In the genomic region with DNA sequence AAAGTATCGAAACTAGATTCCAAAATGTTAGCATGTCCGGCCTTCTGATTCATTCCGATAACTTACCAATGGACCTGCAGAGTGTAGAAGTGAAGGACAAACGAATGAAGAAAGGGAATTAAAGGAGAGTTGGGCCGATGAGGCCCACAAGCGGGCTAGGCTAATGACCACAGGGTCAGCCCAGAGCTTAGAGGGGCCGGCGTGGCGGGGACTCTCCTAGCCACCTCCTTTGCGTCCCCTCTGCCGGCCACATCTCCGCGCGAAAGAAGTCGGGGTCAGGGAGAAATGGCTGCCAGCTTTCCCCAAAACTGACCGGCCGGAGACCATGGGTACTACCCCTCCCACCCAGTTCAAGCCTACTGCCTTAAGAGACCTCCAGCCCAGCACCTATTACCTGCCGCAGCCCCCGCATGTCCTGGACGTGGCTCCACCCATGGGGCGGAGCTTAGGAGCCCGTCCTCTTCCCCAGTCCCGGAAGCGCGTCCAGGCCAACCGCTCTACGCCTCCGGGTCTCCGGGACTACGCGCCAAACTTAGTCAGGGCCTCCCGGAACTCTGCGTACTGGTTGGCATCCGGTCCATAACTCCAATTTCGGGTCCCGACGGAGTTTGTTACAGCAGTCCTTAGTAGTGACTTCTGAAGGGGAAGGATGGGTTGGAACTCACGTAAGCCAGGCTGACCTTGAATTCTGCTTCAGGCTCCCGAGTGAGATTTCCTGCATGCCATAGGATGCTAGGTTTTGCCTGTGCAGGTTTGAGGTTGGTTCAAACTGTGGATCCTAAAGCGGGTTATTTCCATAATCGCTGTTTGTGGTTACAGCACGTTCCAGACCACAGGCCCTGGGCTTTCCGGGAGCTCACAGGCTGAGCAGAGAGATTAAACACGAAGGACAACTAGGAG, we compare ENCODE assay signal across 8 mouse cellular contexts. TPM values are rescaled to one million over a fixed set of nuclear protein-coding genes. Genes with fewer than 3 reads are reported as not detected.
DNase-seq lines count a peak whose midpoint lies in the region; ATAC-seq and TF ChIP-seq lines count a peak whose summit lies in the region.

A gene (minus strand): TSS at position 556 of the 900 bp plus-strand sequence.

- H3K4me1 ChIP-seq in E14TG2a.4 (replicated peaks; ENCODE audit: low read depth, low read length) = peaks cover 41% of the 10 kb centered on the region
- H3K4me1 ChIP-seq in forebrain, embryonic 10.5 days = peaks cover 35% of the 10 kb centered on the region
- H3K4me1 ChIP-seq in heart, embryonic 14.5 days (ENCODE audit: control insufficient read depth in 2 of 2, insufficient read depth in 2 of 2, low read length in 2 of 2) = peaks cover 8 to 25% of the 10 kb centered on the region in 2 experiments
- H3K4me1 ChIP-seq in liver, embryonic 15.5 days (replicated peaks) = peaks cover 48% of the 10 kb centered on the region
- peaks cover 5% of the 10 kb centered on the region; the same call in 1 of the 2 replicates for H3K4me1 ChIP-seq in neural tube, embryonic 11.5 days (ENCODE audit: control insufficient read depth, insufficient read depth, low read length)
- peaks cover 18% of the 10 kb centered on the region for H3K4me1 ChIP-seq in stomach, embryonic 16.5 days (ENCODE audit: control insufficient read depth, insufficient read depth, low read length)

- peak within 1 kb of the TSS; percentile 89 for H3K4me3 ChIP-seq in E14TG2a.4 (replicated peaks; ENCODE audit: low read length)
- peak within 1 kb of the TSS; percentile 79 for H3K4me3 ChIP-seq in forebrain, embryonic 10.5 days
- H3K4me3 ChIP-seq in heart, embryonic 14.5 days (ENCODE audit: control insufficient read depth in 1 of 2, insufficient read depth in 1 of 2, low read depth in 1 of 2, low read length in 2 of 2) = peak within 1 kb of the TSS; percentile 80 to 90
- peak within 1 kb of the TSS; percentile 79 for H3K4me3 ChIP-seq in liver, embryonic 15.5 days (replicated peaks)
- H3K4me3 ChIP-seq in neural tube, embryonic 11.5 days (ENCODE audit: low read depth, low read length) = peak within 1 kb of the TSS; percentile 49
- peak within 1 kb of the TSS; percentile 82 for H3K4me3 ChIP-seq in stomach, embryonic 16.5 days (replicated peaks; ENCODE audit: low read length)

- ATAC-seq in heart, embryonic 14.5 days (ENCODE audit: insufficient number of reproducible peaks, insufficient read depth, low FRiP score, low read depth) = peak; percentile 57
- ATAC-seq in liver, embryonic 15.5 days (ENCODE audit: insufficient read depth) = peak; percentile 75
- peak; percentile 72 for ATAC-seq in neural tube, embryonic 11.5 days (ENCODE audit: insufficient read depth, low FRiP score, low TSS enrichment)
- peak; percentile 86 for ATAC-seq in stomach, embryonic 16.5 days (ENCODE audit: insufficient read depth, low FRiP score)

- peak within 1 kb of the TSS; percentile 87 for H3K27ac ChIP-seq in forebrain, embryonic 10.5 days
- H3K27ac ChIP-seq in heart, embryonic 14.5 days (replicated peaks in 1 of 2; ENCODE audit: control insufficient read depth in 1 of 2, insufficient read depth in 1 of 2, low read depth in 2 of 2, low read length in 2 of 2) = peak within 1 kb of the TSS; percentile 61 to 80
- peak within 1 kb of the TSS; percentile 86 for H3K27ac ChIP-seq in liver, embryonic 15.5 days (replicated peaks)
- no peak within 1 kb of the TSS for H3K27ac ChIP-seq in neural tube, embryonic 11.5 days (ENCODE audit: low read depth, low read length)
- H3K27ac ChIP-seq in stomach, embryonic 16.5 days (ENCODE audit: low read length) = peak within 1 kb of the TSS; percentile 88

- H3K4me2 ChIP-seq in heart, embryonic 14.5 days (ENCODE audit: low read length) = peak within 1 kb of the TSS; percentile 86
- H3K4me2 ChIP-seq in liver, embryonic 15.5 days = peak within 1 kb of the TSS; percentile 84
- H3K4me2 ChIP-seq in neural tube, embryonic 11.5 days (ENCODE audit: low read depth) = peak within 1 kb of the TSS; percentile 51
- H3K4me2 ChIP-seq in stomach, embryonic 16.5 days (ENCODE audit: low read depth, low read length) = peak within 1 kb of the TSS; percentile 78

- peaks cover 35% of the 10 kb centered on the region for H3K36me3 ChIP-seq in E14TG2a.4 (ENCODE audit: insufficient read depth, low read length)
- peaks cover 34% of the 10 kb centered on the region for H3K36me3 ChIP-seq in forebrain, embryonic 10.5 days (replicated peaks)
- peaks cover 30% of the 10 kb centered on the region for H3K36me3 ChIP-seq in heart, embryonic 14.5 days (ENCODE audit: control insufficient read depth, insufficient read depth, low read length)
- peaks cover 22% of the 10 kb centered on the region for H3K36me3 ChIP-seq in liver, embryonic 15.5 days (replicated peaks)
- no peaks in the 10 kb centered on the region for H3K36me3 ChIP-seq in neural tube, embryonic 11.5 days (ENCODE audit: control insufficient read depth, insufficient read depth, low read length)
- H3K36me3 ChIP-seq in stomach, embryonic 16.5 days (ENCODE audit: control insufficient read depth, insufficient read depth, low read length) = no peaks in the 10 kb centered on the region

- H3K9me3 ChIP-seq in E14TG2a.4 (ENCODE audit: low read length) = no peaks in the 10 kb centered on the region
- H3K9me3 ChIP-seq in forebrain, embryonic 10.5 days = no peaks in the 10 kb centered on the region
- H3K9me3 ChIP-seq in heart, embryonic 14.5 days (ENCODE audit: control insufficient read depth, low read length) = no peaks in the 10 kb centered on the region
- no peaks in the 10 kb centered on the region for H3K9me3 ChIP-seq in liver, embryonic 15.5 days (replicated peaks)
- H3K9me3 ChIP-seq in neural tube, embryonic 11.5 days (ENCODE audit: control insufficient read depth, low read length) = no peaks in the 10 kb centered on the region
- no peaks in the 10 kb centered on the region for H3K9me3 ChIP-seq in stomach, embryonic 16.5 days (replicated peaks; ENCODE audit: control insufficient read depth, low read length)

- peak; percentile 82 for DNase-seq in c-Kit-positive CD71-negative TER-119-negative erythroid progenitor cells, embryonic 14.5 days (ENCODE audit: low read depth)
- DNase-seq in forebrain, embryonic 10.5 days (ENCODE audit: extremely low spot score, low spot score) = peak; percentile 82
- DNase-seq in kidney, postnatal 14 days = peak; percentile 93
- DNase-seq in neural tube, embryonic 11.5 days (ENCODE audit: low spot score) = peak; percentile 86

- no peaks in the 10 kb centered on the region for H3K27me3 ChIP-seq in E14TG2a.4 (ENCODE audit: insufficient read depth, low read length)
- no peaks in the 10 kb centered on the region for H3K27me3 ChIP-seq in forebrain, embryonic 10.5 days (ENCODE audit: poor library complexity, severe bottlenecking)
- H3K27me3 ChIP-seq in heart, embryonic 14.5 days (ENCODE audit: control insufficient read depth, insufficient read depth, low read length) = no peaks in the 10 kb centered on the region
- no peaks in the 10 kb centered on the region for H3K27me3 ChIP-seq in liver, embryonic 15.5 days
- H3K27me3 ChIP-seq in neural tube, embryonic 11.5 days (ENCODE audit: control insufficient read depth, insufficient read depth, low read length) = no peaks in the 10 kb centered on the region
- no peaks in the 10 kb centered on the region for H3K27me3 ChIP-seq in stomach, embryonic 16.5 days (ENCODE audit: control insufficient read depth, insufficient read depth, low read length)

- no peak for TF ChIP-seq CTCF in E14TG2a.4 (conservative IDR thresholded peaks at IDR 0.05; ENCODE audit: low read length)

- peak within 1 kb of the TSS; percentile 83 for H3K9ac ChIP-seq in heart, embryonic 14.5 days (ENCODE audit: low read length)
- peak within 1 kb of the TSS; percentile 78 for H3K9ac ChIP-seq in liver, embryonic 15.5 days
- peak within 1 kb of the TSS; percentile 50 for H3K9ac ChIP-seq in neural tube, embryonic 11.5 days (ENCODE audit: low read length)
- H3K9ac ChIP-seq in stomach, embryonic 16.5 days (ENCODE audit: low read length) = peak within 1 kb of the TSS; percentile 87

- 6% methylated on average over 44 of the region's 44 CpGs for WGBS in forebrain, embryonic 10.5 days
- 3% methylated on average over 44 of the region's 44 CpGs for WGBS in heart, embryonic 14.5 days
- under 1% methylated on average over 44 of the region's 44 CpGs for WGBS in liver, embryonic 15.5 days (ENCODE audit: insufficient replicate concordance)
- 5% methylated on average over 44 of the region's 44 CpGs for WGBS in neural tube, embryonic 11.5 days
- WGBS in stomach, embryonic 16.5 days = 2% methylated on average over 44 of the region's 44 CpGs

RNA-seq across cellular contexts. Expression of the gene that starts here (rescaled TPM):
- 40.2 and 47.0 TPM in 2 replicates for polyA plus RNA-seq in forebrain, embryonic 10.5 days (2016; fragmentation: Nextera tagmentation; extraction: Ambion mirVana)
- polyA plus RNA-seq in heart, embryonic 14.5 days (2014; fragmentation: Nextera tagmentation; extraction: Ambion mirVana) = 25.5 and 26.7 TPM in 2 replicates
- polyA plus RNA-seq in liver, embryonic 15.5 days (2015; fragmentation: Nextera tagmentation; extraction: Ambion mirVana) = 20.1 and 22.3 TPM in 2 replicates
- polyA plus RNA-seq in neural tube, embryonic 11.5 days (2014; fragmentation: Nextera tagmentation; extraction: Ambion mirVana) = 27.6 and 34.2 TPM in 2 replicates
- 33.4 and 40.6 TPM in 2 replicates for polyA plus RNA-seq in stomach, embryonic 16.5 days (2015; fragmentation: Nextera tagmentation; extraction: Ambion mirVana)
